Mouse (Mus musculus) liver, adult 2 months (tissue): ENCODE measurements around the gene Usp4. TPM values are rescaled to one million over a fixed set of nuclear protein-coding genes. Genes with fewer than 3 reads are reported as not detected.

ENCODE experiments used
- DNase-seq: peaks from one replicate; pipeline ENCODE4 v3.0.0-alpha.2; 2011; ENCODE audit warnings: low read depth, low spot score; ENCODE audit errors: extremely low read depth
- H3K27ac ChIP-seq: fragments of 200-500 bp; replicated peaks from 2 replicates; pipeline ENCODE4 v1.5.1; 2012; ENCODE audit warnings: low read depth, mild to moderate bottlenecking, control low read depth, inconsistent platforms, low read length; ENCODE audit not compliant: insufficient read depth
- H3K27me3 ChIP-seq: fragments of 200-500 bp; 2 replicates; pipeline ENCODE4 v1.6.1; 2012; ENCODE audit warnings: mild to moderate bottlenecking, moderate library complexity, low read length, inconsistent platforms; ENCODE audit not compliant: control insufficient read depth, insufficient read depth
- H3K36me3 ChIP-seq: fragments of 200-500 bp; 2 replicates; pipeline ENCODE4 v1.6.1; 2012; ENCODE audit warnings: low read length, inconsistent platforms; ENCODE audit not compliant: control insufficient read depth, insufficient read depth
- H3K4me1 ChIP-seq: fragments of 200-500 bp; 2 replicates; pipeline ENCODE4 v1.6.1; 2011; ENCODE audit warnings: low read length; ENCODE audit not compliant: control insufficient read depth, insufficient read depth
- H3K4me3 ChIP-seq: fragments of 200-500 bp; 2 replicates; pipeline ENCODE4 v1.5.1; 2011; ENCODE audit warnings: low read depth, mild to moderate bottlenecking, control low read depth, low read length, moderate library complexity; ENCODE audit not compliant: insufficient read depth
- H3K79me2 ChIP-seq: fragments of 200-500 bp; 2 replicates; pipeline ENCODE4 v1.6.1; 2012; ENCODE audit warnings: inconsistent platforms, mild to moderate bottlenecking, low read length, moderate library complexity; ENCODE audit not compliant: control insufficient read depth, insufficient read depth
- H3K9ac ChIP-seq: fragments of 200-500 bp; 2 replicates; pipeline ENCODE4 v1.6.1; 2012; ENCODE audit warnings: low read depth, mild to moderate bottlenecking, control low read depth, inconsistent platforms, low read length
- CTCF ChIP-seq: fragments of 200-500 bp; IDR thresholded peaks from 2 replicates; pipeline ENCODE4 v1.5.1; 2011; ENCODE audit warnings: low read depth, low read length, control low read depth
- POLR2A ChIP-seq: fragments of 200-500 bp; IDR thresholded peaks from 2 replicates; pipeline ENCODE4 v1.6.1; 2011; ENCODE audit warnings: low read length, control low read depth; ENCODE audit not compliant: insufficient read depth; ENCODE audit errors: extremely low read depth
- WGBS: fragments of 180-500 bp; shearing (Covaris S2); methylation state at CpG from one replicate; pipeline ENCODE4 v1.1.7; 2018; 5-methylcytosine and 5-hydroxymethylcytosine counted together
- polyA plus RNA-seq: library from polyadenylated mRNA; depleted of rRNA; stranded (reverse); fragments of >200 nt; gene quantifications from 2 replicates; pipeline ENCODE4 v1.2.3, GENCODE M21; 2012
- total RNA-seq: library from RNA; depleted of rRNA; stranded (reverse); fragments of >200 nt; gene quantifications from 2 replicates; pipeline ENCODE4 v1.2.3, GENCODE M21; 2014

The Usp4 gene
- total and polyA plus RNA-seq, 2 experiments = 62.0 to 65.2 TPM

DNA sequence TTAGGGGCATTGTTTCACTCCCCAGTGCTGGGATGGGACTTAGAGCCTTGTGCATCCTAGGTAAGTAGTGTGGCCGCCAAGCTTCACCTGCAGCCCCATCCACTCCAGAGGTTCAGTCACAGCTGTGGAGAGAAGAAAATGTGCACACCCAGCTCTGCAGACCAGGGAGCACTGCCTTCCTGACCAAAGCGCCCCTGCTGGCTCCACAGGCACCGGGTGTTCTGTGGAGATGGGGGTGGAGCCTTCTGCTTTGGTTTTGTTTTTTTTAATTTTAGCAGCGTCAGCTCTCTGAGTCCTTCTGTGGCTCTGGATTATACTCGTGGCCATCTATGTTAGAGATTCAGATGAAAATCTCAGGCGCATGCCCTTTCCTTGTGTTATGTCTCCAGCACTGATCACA is 41.6 kb downstream of the Usp4 start:
- TF ChIP-seq CTCF (no peak), POLR2A (no peak)
- 80% methylated on average over 6 of the region's 6 CpGs for WGBS
- peaks cover 62% of the 10 kb centered on the region for H3K36me3 ChIP-seq
- H3K27me3 ChIP-seq = no peaks in the 10 kb centered on the region
- H3K4me1 ChIP-seq = peaks cover 15% of the 10 kb centered on the region
- no peak overlapping the region for H3K4me3 ChIP-seq
- DNase-seq = no peak
- H3K27ac ChIP-seq = no peak overlapping the region
- no peak overlapping the region for H3K9ac ChIP-seq
- H3K79me2 ChIP-seq = no peaks in the 10 kb centered on the region

DNA sequence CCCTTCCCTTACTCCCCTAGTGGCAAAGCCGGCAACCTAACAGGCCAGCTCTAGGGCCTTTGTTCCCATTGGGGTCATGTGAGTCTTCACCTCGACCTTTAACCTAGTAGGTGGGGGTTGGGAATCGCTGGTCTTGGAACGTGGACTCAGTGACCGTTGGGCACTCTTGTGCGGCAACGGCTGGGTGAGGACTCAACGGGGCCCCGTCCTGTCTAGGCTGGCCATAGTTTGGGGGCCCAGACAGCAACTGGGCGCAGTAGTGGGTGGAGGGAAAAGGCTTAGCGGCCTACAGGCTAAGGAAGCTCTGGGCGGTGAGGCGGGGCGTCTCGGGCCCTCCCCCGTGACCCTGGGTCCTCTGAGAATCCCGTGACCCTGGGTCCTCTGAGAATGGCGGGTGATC is 45.0 kb downstream of the Usp4 start, which contains the start of gene 1700102P08Rik:
TSS of gene 1700102P08Rik (plus strand) at position 130 of the 400 bp plus-strand sequence.
- WGBS = 66% methylated on average over 18 of the region's 18 CpGs
- H3K9ac ChIP-seq = no peak within 1 kb of the TSS
- H3K27me3 ChIP-seq = no peaks in the 10 kb centered on the region
- peaks cover 19% of the 10 kb centered on the region for H3K4me1 ChIP-seq
- DNase-seq = peak; percentile 67
- TF ChIP-seq CTCF (no peak), POLR2A (0 out of 2 replicates have a peak, but pooled peaks have one; percentile 13)
- no peaks in the 10 kb centered on the region for H3K79me2 ChIP-seq
- no peak within 1 kb of the TSS for H3K4me3 ChIP-seq
- H3K27ac ChIP-seq = peak within 1 kb of the TSS; percentile 72
- peaks cover 42% of the 10 kb centered on the region for H3K36me3 ChIP-seq

DNA sequence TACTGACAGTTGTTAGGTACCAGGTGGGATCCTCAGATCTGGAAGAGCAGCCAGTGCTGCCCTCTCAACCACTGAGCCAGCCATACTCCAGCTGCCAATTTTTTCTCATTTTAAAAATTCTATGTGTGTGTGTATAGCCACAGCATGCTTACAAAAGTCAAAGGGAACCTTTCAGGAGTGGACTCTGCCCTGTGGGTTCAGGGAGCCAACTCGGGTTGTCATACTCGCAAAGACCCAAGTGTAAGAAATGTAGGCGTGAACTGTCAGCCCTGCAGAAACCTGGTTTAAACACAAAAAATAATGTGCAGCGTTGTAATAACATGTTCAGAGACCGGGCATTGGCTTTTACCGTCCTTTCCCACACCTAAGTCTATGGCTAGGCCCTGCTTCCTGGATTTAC is 46.5 kb downstream of the Usp4 start:
- no peaks in the 10 kb centered on the region for H3K79me2 ChIP-seq
- H3K9ac ChIP-seq = no peak overlapping the region
- WGBS = 63% methylated on average over 6 of the region's 6 CpGs
- DNase-seq = peak; percentile 75
- no peak overlapping the region for H3K4me3 ChIP-seq
- H3K4me1 ChIP-seq = peaks cover 19% of the 10 kb centered on the region
- no peaks in the 10 kb centered on the region for H3K27me3 ChIP-seq
- peaks cover 29% of the 10 kb centered on the region for H3K36me3 ChIP-seq
- TF ChIP-seq CTCF (no peak), POLR2A (no peak)
- H3K27ac ChIP-seq = peak overlapping the region; percentile 67; the same call in 1 of the 2 replicates

- no peak overlapping the region for H3K27ac ChIP-seq
- WGBS = 96% methylated on average over 1 of the region's 1 CpGs
- no peaks in the 10 kb centered on the region for H3K79me2 ChIP-seq
- no peak overlapping the region for H3K9ac ChIP-seq
- H3K36me3 ChIP-seq = peaks cover 20% of the 10 kb centered on the region
- H3K4me1 ChIP-seq = peaks cover 19% of the 10 kb centered on the region
- TF ChIP-seq CTCF (no peak), POLR2A (no peak)
- H3K27me3 ChIP-seq = no peaks in the 10 kb centered on the region
- H3K4me3 ChIP-seq = no peak overlapping the region
- no peak for DNase-seq
These were observed 47.8 kb downstream of the Usp4 start for GRCm38 (mm10) chr9:108395427-108395826.

DNA sequence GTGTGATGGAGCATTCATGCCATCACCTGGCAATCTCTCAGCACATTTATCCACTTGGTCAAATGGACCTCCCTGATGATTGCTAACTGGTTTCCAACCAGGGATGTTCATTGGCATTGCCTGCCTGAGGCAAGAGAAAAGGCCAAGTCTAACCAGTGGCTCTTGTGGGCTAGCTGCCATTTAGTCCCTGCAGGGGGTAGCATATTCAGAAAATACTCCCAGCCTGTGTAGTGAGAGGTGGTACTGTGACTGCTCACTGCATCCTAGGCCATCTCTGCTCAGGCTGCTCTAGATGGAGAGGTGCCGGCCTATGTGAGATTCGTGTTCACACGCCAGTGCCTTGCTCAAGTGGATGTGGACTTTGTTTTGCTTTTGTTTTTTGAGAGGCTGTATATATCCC is 50.7 kb downstream of the Usp4 start:
- no peaks in the 10 kb centered on the region for H3K27me3 ChIP-seq
- no peak overlapping the region for H3K9ac ChIP-seq
- H3K27ac ChIP-seq = no peak overlapping the region
- TF ChIP-seq CTCF (no peak), POLR2A (no peak)
- no peak overlapping the region for H3K4me3 ChIP-seq
- no peaks in the 10 kb centered on the region for H3K79me2 ChIP-seq
- no peak for DNase-seq
- H3K36me3 ChIP-seq = 0 out of 2 replicates have a peak, but pooled peaks cover under 1% of the 10 kb centered on the region
- WGBS = 95% methylated on average over 3 of the region's 3 CpGs
- H3K4me1 ChIP-seq = peaks cover 29% of the 10 kb centered on the region

- H3K9ac ChIP-seq = no peak overlapping the region
- H3K27me3 ChIP-seq = no peaks in the 10 kb centered on the region
- no peaks in the 10 kb centered on the region for H3K36me3 ChIP-seq
- H3K27ac ChIP-seq = peak overlapping the region; percentile 50
- 24% methylated on average over 7 of the region's 7 CpGs for WGBS
- DNase-seq = peak; percentile 79
- no peaks in the 10 kb centered on the region for H3K79me2 ChIP-seq
- TF ChIP-seq CTCF (no peak), POLR2A (no peak)
- peaks cover 22% of the 10 kb centered on the region for H3K4me1 ChIP-seq
- no peak overlapping the region for H3K4me3 ChIP-seq
These were observed 53.7 kb downstream of the Usp4 start for GRCm38 (mm10) chr9:108401186-108401960.
